Mouse (Mus musculus): Measurements from ENCODE around the gene Btbd35f26.
"Not testable (repeated sequence)": the region's sequence is repeated elsewhere in the genome, so short reads cannot be mapped to it uniquely, and the experiment has no call there.

Gene Btbd35f26

GRCm38 (mm10) chrX:31336154-31336553 lies at the start of gene Btbd35f26:
TSS of gene Btbd35f26 (plus strand) at chrX:31336454.
- not testable (repeated sequence) for DNase-seq (ENCODE audit: extremely low read depth, insufficient read length, low spot score)

- not testable (repeated sequence) for DNase-seq (ENCODE audit: extremely low read depth, insufficient read length, low spot score)
Observed at GRCm38 (mm10) chrX:31341924-31342323, 5.7 kb downstream of the Btbd35f26 start.

- DNase-seq (ENCODE audit: extremely low read depth, insufficient read length, low spot score) = not testable (repeated sequence)
Observed at GRCm38 (mm10) chrX:31383818-31384217, 47.6 kb downstream of the Btbd35f26 start, which contains the start of gene Btbd35f19. TSS of gene Btbd35f19 (minus strand) at chrX:31383918.

All from 3134 (cell line).